ENCODE assay signal across 8 mouse cellular contexts in the genomic region with DNA sequence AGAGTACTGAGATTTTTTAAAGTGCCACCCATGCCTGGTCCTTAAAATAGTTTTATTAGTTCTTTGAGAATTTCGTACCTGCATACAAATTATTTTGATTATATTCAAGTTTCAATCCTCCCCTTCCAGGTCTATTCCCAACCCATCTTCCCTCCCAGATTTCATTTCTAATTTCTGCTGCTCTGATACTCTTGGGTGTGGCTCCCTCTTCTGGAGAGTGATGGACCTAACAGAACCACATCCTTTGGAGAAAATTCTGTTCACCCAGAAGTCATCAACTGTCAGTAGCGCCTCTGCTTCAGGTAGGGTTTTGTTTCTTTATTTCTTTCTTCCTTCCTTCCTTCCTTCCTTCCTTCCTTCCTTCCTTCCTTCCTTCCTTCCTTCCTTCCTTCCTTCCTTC. TPM values are rescaled to one million over a fixed set of nuclear protein-coding genes. Genes with fewer than 3 reads are reported as not detected.
DNase-seq lines count a peak whose midpoint lies in the region; ATAC-seq and TF ChIP-seq lines count a peak whose summit lies in the region.

No protein-coding gene starts in this region.

- H3K27ac ChIP-seq in embryonic facial prominence, embryonic 14.5 days (replicated peaks; ENCODE audit: low read depth, low read length), result peak overlapping the region; percentile 72
- H3K27ac ChIP-seq in lung, embryonic 14.5 days (ENCODE audit: low read depth), result no peak overlapping the region

- WGBS in embryonic facial prominence, embryonic 14.5 days, result 23% methylated on average over 2 of the region's 2 CpGs
- 22% methylated on average over 2 of the region's 2 CpGs for WGBS in lung, embryonic 14.5 days

- no peaks in the 10 kb centered on the region for H3K36me3 ChIP-seq in embryonic facial prominence, embryonic 14.5 days (ENCODE audit: control insufficient read depth, insufficient read depth, low read length)
- no peaks in the 10 kb centered on the region for H3K36me3 ChIP-seq in lung, embryonic 14.5 days (ENCODE audit: insufficient read depth)

- no peak for ATAC-seq in CD4-positive, CD25-positive, alpha-beta regulatory T cell, adult 4 months
- no peak for ATAC-seq in embryonic facial prominence, embryonic 14.5 days (ENCODE audit: low read depth)
- no peak for ATAC-seq in lung, embryonic 14.5 days (ENCODE audit: insufficient read depth)

- TF ChIP-seq CTCF in lung, embryonic 14.5 days (IDR thresholded peaks at IDR 0.05; ENCODE audit: low read depth), result peak; percentile 72

- H3K9me3 ChIP-seq in embryonic facial prominence, embryonic 14.5 days (ENCODE audit: control insufficient read depth, low read length), result no peaks in the 10 kb centered on the region
- no peaks in the 10 kb centered on the region for H3K9me3 ChIP-seq in lung, embryonic 14.5 days (ENCODE audit: low read depth, low read length)

- H3K4me2 ChIP-seq in embryonic facial prominence, embryonic 14.5 days (ENCODE audit: low read depth, low read length), result peak overlapping the region; percentile 43; the same call in 1 of the 2 replicates
- no peak overlapping the region; the same call in 1 of the 2 replicates for H3K4me2 ChIP-seq in lung, embryonic 14.5 days

- no peak overlapping the region for H3K9ac ChIP-seq in embryonic facial prominence, embryonic 14.5 days (ENCODE audit: low read depth, low read length)
- H3K9ac ChIP-seq in lung, embryonic 14.5 days, result no peak overlapping the region

- DNase-seq in CD4-positive, CD25-positive, alpha-beta regulatory T cell, adult 2 months (ENCODE audit: low read depth, low spot score), result peak; percentile 69
- DNase-seq in left cerebral cortex, adult 18-20 months (ENCODE audit: low spot score in 2 of 2), result peak; percentile 48 to 56
- DNase-seq in left cerebral cortex, adult 11 months (ENCODE audit: low spot score), result no peak
- peak; percentile 54 for DNase-seq in Muller cell, postnatal 12 days (ENCODE audit: inconsistent ontology term)
- DNase-seq in embryonic facial prominence, embryonic 14.5 days (ENCODE audit: low spot score), result peak; percentile 78
- peak; percentile 82 for DNase-seq in lung, embryonic 14.5 days
- no peak for DNase-seq in spleen, postnatal 10 days (ENCODE audit: low spot score in 2 of 2)

- no peaks in the 10 kb centered on the region for H3K27me3 ChIP-seq in embryonic facial prominence, embryonic 14.5 days (replicated peaks; ENCODE audit: control insufficient read depth, insufficient read depth, low read length)
- no peaks in the 10 kb centered on the region for H3K27me3 ChIP-seq in lung, embryonic 14.5 days (ENCODE audit: insufficient read depth, low read length)

- peaks cover 16% of the 10 kb centered on the region; the same call in 1 of the 2 replicates for H3K4me1 ChIP-seq in embryonic facial prominence, embryonic 14.5 days (ENCODE audit: control insufficient read depth, insufficient read depth, low read length)
- no peaks in the 10 kb centered on the region for H3K4me1 ChIP-seq in lung, embryonic 14.5 days (ENCODE audit: insufficient read depth)

- H3K4me3 ChIP-seq in embryonic facial prominence, embryonic 14.5 days (ENCODE audit: low read depth, low read length), result 0 out of 2 replicates have a peak overlapping the region, but pooled peaks have one; percentile 1
- no peak overlapping the region for H3K4me3 ChIP-seq in lung, embryonic 14.5 days (ENCODE audit: low read depth, low read length)

RNA-seq across cellular contexts. Expression of a gene that starts 8.1 kb away (rescaled TPM):
- under 1 TPM in 1 of 2 experiments, not detected in 1; 0.53 TPM for polyA plus RNA-seq in CD4-positive, CD25-positive, alpha-beta regulatory T cell, adult 4 months (2017; shearing (Covaris generic))
- total RNA-seq in left cerebral cortex, adult 18-20 months (2021), result 1 to 10 TPM; 1.2 TPM
- 0.15 and 0.33 TPM in 2 replicates for polyA plus RNA-seq in embryonic facial prominence, embryonic 14.5 days (2014; fragmentation: Nextera tagmentation; extraction: Ambion mirVana)
- not detected in 2 replicates for polyA plus RNA-seq in lung, embryonic 14.5 days (2014; fragmentation: Nextera tagmentation; extraction: Ambion mirVana)

RNA-seq across cellular contexts. Expression of a gene that starts 47.3 kb away (rescaled TPM):
- polyA plus RNA-seq in CD4-positive, CD25-positive, alpha-beta regulatory T cell, adult 4 months (2017; shearing (Covaris generic)), result 10 to 100 TPM; 10.6 to 15.5 TPM
- total RNA-seq in left cerebral cortex, adult 18-20 months (2021), result 10 to 100 TPM; 10.2 to 11.7 TPM
- polyA plus RNA-seq in embryonic facial prominence, embryonic 14.5 days (2014; fragmentation: Nextera tagmentation; extraction: Ambion mirVana), result 0.22 TPM in 1 of 2 replicates, not detected in the other
- not detected in 2 replicates for polyA plus RNA-seq in lung, embryonic 14.5 days (2014; fragmentation: Nextera tagmentation; extraction: Ambion mirVana)

Comparison
In these comparisons a context has a peak if more than half of its experiments do, and no peak if none do; other contexts are left out.
1. DNase-seq: peak in CD4-positive, CD25-positive, alpha-beta regulatory T cell, adult 2 months (single experiment), left cerebral cortex, adult 18-20 months (2 of 2), Muller cell, postnatal 12 days (single experiment), embryonic facial prominence, embryonic 14.5 days (single experiment) and lung, embryonic 14.5 days (single experiment); none in left cerebral cortex, adult 11 months (single experiment) and spleen, postnatal 10 days (0 of 2).